Mouse (Mus musculus): Measurements from ENCODE around the gene Esam. TPM values are rescaled to one million over a fixed set of nuclear protein-coding genes. Genes with fewer than 3 reads are reported as not detected.

Esam gene
- polyA plus RNA-seq, 1 experiment from 2014 or later, result 47.2 TPM

GRCm38 (mm10) chr9:37501170-37501569 lies 26.7 kb upstream of the Esam start:
- Histone ChIP-seq H3K27ac (ENCODE audit: low read depth) (no peak overlapping the region), H3K4me1 (replicated peaks; ENCODE audit: control insufficient read depth, insufficient read depth, low read length) (no peaks in the 10 kb centered on the region), H3K4me2 (ENCODE audit: low read length) (no peak overlapping the region), H3K27me3 (replicated peaks; ENCODE audit: control insufficient read depth, insufficient read depth, low read length) (no peaks in the 10 kb centered on the region), H3K36me3 (ENCODE audit: control insufficient read depth, insufficient read depth, low read length) (0 out of 2 replicates have a peak, but pooled peaks cover 5% of the 10 kb centered on the region), H3K9ac (ENCODE audit: low read length) (no peak overlapping the region), H3K9me3 (ENCODE audit: control insufficient read depth, low read length) (no peaks in the 10 kb centered on the region), H3K4me3 (ENCODE audit: low read depth, low read length) (no peak overlapping the region)
- WGBS, result 98% methylated on average over 1 of the region's 1 CpGs
- DNase-seq (ENCODE audit: low spot score) (no peak), ATAC-seq (replicated peaks; ENCODE audit: low FRiP score, low TSS enrichment, low read depth) (no peak)

DNA sequence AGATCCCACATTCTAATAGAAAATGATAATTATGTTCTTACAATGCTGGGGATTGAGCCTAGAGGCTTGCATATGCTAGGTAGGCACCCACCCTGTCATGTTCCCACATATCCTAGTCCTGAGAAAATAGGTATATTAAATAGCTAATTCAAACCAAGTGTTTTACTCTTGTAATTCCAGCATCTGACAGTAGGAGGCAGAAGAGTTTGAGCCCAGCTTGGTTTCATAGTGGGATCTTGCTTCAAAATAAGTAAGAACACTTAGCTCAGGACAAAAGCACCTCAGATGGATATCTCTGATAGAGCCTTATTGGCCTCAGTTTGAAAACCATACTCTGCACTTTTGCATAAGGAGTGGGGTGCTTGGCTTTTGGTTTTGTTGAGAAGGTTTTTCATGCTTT lies 23.5 kb upstream of the Esam start:
- DNase-seq (ENCODE audit: low spot score), result no peak
- Histone ChIP-seq H3K9me3 (ENCODE audit: control insufficient read depth, low read length) (no peaks in the 10 kb centered on the region), H3K4me2 (ENCODE audit: low read length) (no peak overlapping the region), H3K4me1 (replicated peaks; ENCODE audit: control insufficient read depth, insufficient read depth, low read length) (no peaks in the 10 kb centered on the region), H3K27me3 (replicated peaks; ENCODE audit: control insufficient read depth, insufficient read depth, low read length) (no peaks in the 10 kb centered on the region), H3K4me3 (ENCODE audit: low read depth, low read length) (no peak overlapping the region), H3K36me3 (ENCODE audit: control insufficient read depth, insufficient read depth, low read length) (0 out of 2 replicates have a peak, but pooled peaks cover 5% of the 10 kb centered on the region), H3K9ac (ENCODE audit: low read length) (no peak overlapping the region), H3K27ac (ENCODE audit: low read depth) (no peak overlapping the region)
- ATAC-seq (replicated peaks; ENCODE audit: low FRiP score, low TSS enrichment, low read depth), result no peak

- no peak for ATAC-seq (replicated peaks; ENCODE audit: low FRiP score, low TSS enrichment, low read depth)
- no peak for DNase-seq (ENCODE audit: low spot score)
- no peaks in the 10 kb centered on the region for H3K27me3 ChIP-seq (replicated peaks; ENCODE audit: control insufficient read depth, insufficient read depth, low read length)
- no peaks in the 10 kb centered on the region for H3K9me3 ChIP-seq (ENCODE audit: control insufficient read depth, low read length)
- 70% methylated on average over 1 of the region's 1 CpGs for WGBS
- no peaks in the 10 kb centered on the region for H3K36me3 ChIP-seq (ENCODE audit: control insufficient read depth, insufficient read depth, low read length)
- H3K4me3 ChIP-seq (ENCODE audit: low read depth, low read length), result no peak overlapping the region
- H3K9ac ChIP-seq (ENCODE audit: low read length), result no peak overlapping the region
- H3K27ac ChIP-seq (ENCODE audit: low read depth), result no peak overlapping the region
- no peak overlapping the region for H3K4me2 ChIP-seq (ENCODE audit: low read length)
- no peaks in the 10 kb centered on the region for H3K4me1 ChIP-seq (replicated peaks; ENCODE audit: control insufficient read depth, insufficient read depth, low read length)
Observed at GRCm38 (mm10) chr9:37506023-37506422, 21.9 kb upstream of the Esam start.

GRCm38 (mm10) chr9:37512097-37512496 lies 15.8 kb upstream of the Esam start:
- no peak overlapping the region for H3K9ac ChIP-seq (ENCODE audit: low read length)
- no peak overlapping the region for H3K4me3 ChIP-seq (ENCODE audit: low read depth, low read length)
- H3K4me1 ChIP-seq (replicated peaks; ENCODE audit: control insufficient read depth, insufficient read depth, low read length), result no peaks in the 10 kb centered on the region; the same call in 1 of the 2 replicates
- DNase-seq (ENCODE audit: low spot score) (no peak), ATAC-seq (replicated peaks; ENCODE audit: low FRiP score, low TSS enrichment, low read depth) (no peak)
- H3K27ac ChIP-seq (ENCODE audit: low read depth), result no peak overlapping the region
- H3K4me2 ChIP-seq (ENCODE audit: low read length), result no peak overlapping the region
- H3K9me3 ChIP-seq (ENCODE audit: control insufficient read depth, low read length), result no peaks in the 10 kb centered on the region
- WGBS, result 92% methylated on average over 2 of the region's 2 CpGs
- H3K27me3 ChIP-seq (replicated peaks; ENCODE audit: control insufficient read depth, insufficient read depth, low read length), result no peaks in the 10 kb centered on the region
- no peaks in the 10 kb centered on the region for H3K36me3 ChIP-seq (ENCODE audit: control insufficient read depth, insufficient read depth, low read length)

GRCm38 (mm10) chr9:37514456-37514855 lies 13.4 kb upstream of the Esam start:
- ATAC-seq (replicated peaks; ENCODE audit: low FRiP score, low TSS enrichment, low read depth) (no peak), DNase-seq (ENCODE audit: low spot score) (no peak)
- no peak overlapping the region for H3K4me3 ChIP-seq (ENCODE audit: low read depth, low read length)
- no peak overlapping the region for H3K4me2 ChIP-seq (ENCODE audit: low read length)
- no peaks in the 10 kb centered on the region; the same call in 1 of the 2 replicates for H3K4me1 ChIP-seq (replicated peaks; ENCODE audit: control insufficient read depth, insufficient read depth, low read length)
- H3K9ac ChIP-seq (ENCODE audit: low read length), result no peak overlapping the region
- H3K9me3 ChIP-seq (ENCODE audit: control insufficient read depth, low read length), result no peaks in the 10 kb centered on the region
- no peaks in the 10 kb centered on the region for H3K27me3 ChIP-seq (replicated peaks; ENCODE audit: control insufficient read depth, insufficient read depth, low read length)
- 66% methylated on average over 3 of the region's 3 CpGs for WGBS
- H3K36me3 ChIP-seq (ENCODE audit: control insufficient read depth, insufficient read depth, low read length), result peaks cover 9% of the 10 kb centered on the region
- H3K27ac ChIP-seq (ENCODE audit: low read depth), result no peak overlapping the region

DNA sequence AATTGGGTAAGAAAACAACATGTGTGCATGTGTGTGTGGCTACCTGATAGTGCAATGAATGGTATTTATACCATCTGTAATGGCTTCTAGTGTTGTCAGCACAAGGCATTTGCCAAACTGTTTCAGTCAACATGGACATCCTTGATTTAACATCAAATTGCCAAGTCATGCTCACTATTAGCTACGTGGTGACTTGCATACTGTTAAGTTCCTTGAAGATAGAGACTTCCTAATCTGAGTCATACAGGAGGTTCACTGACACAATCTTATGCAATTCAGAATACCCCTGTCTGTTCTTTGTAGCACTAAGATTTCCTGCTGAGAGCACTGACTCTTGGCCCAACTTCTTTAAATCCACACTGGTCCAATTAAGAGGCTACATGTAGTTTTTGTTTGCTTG lies 10.4 kb upstream of the Esam start:
- Histone ChIP-seq H3K9ac (ENCODE audit: low read length) (no peak overlapping the region), H3K36me3 (ENCODE audit: control insufficient read depth, insufficient read depth, low read length) (peaks cover 33% of the 10 kb centered on the region), H3K27me3 (replicated peaks; ENCODE audit: control insufficient read depth, insufficient read depth, low read length) (no peaks in the 10 kb centered on the region), H3K9me3 (ENCODE audit: control insufficient read depth, low read length) (no peaks in the 10 kb centered on the region), H3K27ac (ENCODE audit: low read depth) (no peak overlapping the region), H3K4me2 (ENCODE audit: low read length) (no peak overlapping the region), H3K4me1 (replicated peaks; ENCODE audit: control insufficient read depth, insufficient read depth, low read length) (no peaks in the 10 kb centered on the region; the same call in 1 of the 2 replicates), H3K4me3 (ENCODE audit: low read depth, low read length) (no peak overlapping the region)
- ATAC-seq (replicated peaks; ENCODE audit: low FRiP score, low TSS enrichment, low read depth) (no peak), DNase-seq (ENCODE audit: low spot score) (no peak)
- 94% methylated on average over 1 of the region's 1 CpGs for WGBS

- ATAC-seq (replicated peaks; ENCODE audit: low FRiP score, low TSS enrichment, low read depth) (no peak), DNase-seq (ENCODE audit: low spot score) (no peak)
- Histone ChIP-seq H3K36me3 (ENCODE audit: control insufficient read depth, insufficient read depth, low read length) (peaks cover 46% of the 10 kb centered on the region), H3K27ac (ENCODE audit: low read depth) (no peak overlapping the region), H3K9me3 (ENCODE audit: control insufficient read depth, low read length) (no peaks in the 10 kb centered on the region), H3K4me1 (replicated peaks; ENCODE audit: control insufficient read depth, insufficient read depth, low read length) (no peaks in the 10 kb centered on the region; the same call in 1 of the 2 replicates), H3K4me3 (ENCODE audit: low read depth, low read length) (no peak overlapping the region), H3K27me3 (replicated peaks; ENCODE audit: control insufficient read depth, insufficient read depth, low read length) (no peaks in the 10 kb centered on the region), H3K9ac (ENCODE audit: low read length) (no peak overlapping the region), H3K4me2 (ENCODE audit: low read length) (no peak overlapping the region)
- whole genome bisulfite sequencing, result 92% methylated on average over 8 of the region's 8 CpGs
Observed at GRCm38 (mm10) chr9:37518991-37519390, 8.9 kb upstream of the Esam start.

DNA sequence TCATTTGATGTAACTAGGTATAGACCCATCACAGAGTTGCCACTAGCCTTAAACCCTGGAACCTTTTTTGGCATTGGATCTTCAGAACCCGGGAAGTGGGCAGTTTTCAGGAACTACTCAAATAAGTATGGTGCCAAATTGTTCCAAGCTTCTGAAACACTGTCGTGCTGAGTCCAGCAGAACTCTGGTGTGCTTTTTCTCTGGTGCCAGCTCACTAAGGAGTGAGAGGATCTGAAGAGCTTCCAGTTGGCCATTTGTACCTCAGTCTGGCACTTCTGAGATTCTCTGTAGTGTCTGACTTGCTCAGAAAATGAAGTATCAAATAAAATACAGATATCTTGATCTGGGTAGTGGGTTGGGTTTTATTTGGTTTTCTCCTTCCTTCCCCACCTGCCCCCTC lies 7.9 kb upstream of the Esam start:
- Histone ChIP-seq H3K4me3 (ENCODE audit: low read depth, low read length) (no peak overlapping the region), H3K4me2 (ENCODE audit: low read length) (no peak overlapping the region), H3K27ac (ENCODE audit: low read depth) (no peak overlapping the region), H3K9me3 (ENCODE audit: control insufficient read depth, low read length) (no peaks in the 10 kb centered on the region), H3K4me1 (replicated peaks; ENCODE audit: control insufficient read depth, insufficient read depth, low read length) (no peaks in the 10 kb centered on the region; the same call in 1 of the 2 replicates), H3K9ac (ENCODE audit: low read length) (no peak overlapping the region), H3K27me3 (replicated peaks; ENCODE audit: control insufficient read depth, insufficient read depth, low read length) (no peaks in the 10 kb centered on the region), H3K36me3 (ENCODE audit: control insufficient read depth, insufficient read depth, low read length) (peaks cover 56% of the 10 kb centered on the region)
- ATAC-seq (replicated peaks; ENCODE audit: low FRiP score, low TSS enrichment, low read depth), result no peak
- WGBS, result 92% methylated on average over 2 of the region's 2 CpGs
- DNase-seq (ENCODE audit: low spot score), result no peak

DNA sequence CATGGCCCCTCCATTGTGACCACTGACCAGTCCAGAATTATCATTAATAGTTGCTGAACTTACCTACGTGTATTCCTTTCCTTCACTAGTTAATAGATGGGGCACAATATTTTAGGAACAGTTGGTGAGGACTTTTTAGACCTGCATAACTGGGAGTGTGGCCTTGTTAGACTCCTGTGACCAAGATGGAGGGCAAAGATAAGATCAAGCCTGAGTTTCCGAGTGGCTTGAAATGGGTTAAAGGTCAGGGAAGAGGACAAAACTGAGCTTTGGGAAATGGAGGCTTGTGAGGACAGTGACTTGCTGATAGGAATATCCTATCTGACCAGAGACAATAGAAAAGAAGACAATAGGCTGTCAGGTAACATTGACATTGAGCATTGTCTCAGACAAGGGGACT lies 2.4 kb upstream of the Esam start:
- H3K27ac ChIP-seq (ENCODE audit: low read depth), result no peak overlapping the region
- H3K27me3 ChIP-seq (replicated peaks; ENCODE audit: control insufficient read depth, insufficient read depth, low read length), result peaks cover 42% of the 10 kb centered on the region
- 84% methylated on average over 2 of the region's 2 CpGs for WGBS
- peaks cover 8% of the 10 kb centered on the region; the same call in 1 of the 2 replicates for H3K4me1 ChIP-seq (replicated peaks; ENCODE audit: control insufficient read depth, insufficient read depth, low read length)
- H3K36me3 ChIP-seq (ENCODE audit: control insufficient read depth, insufficient read depth, low read length), result peaks cover 42% of the 10 kb centered on the region
- H3K4me3 ChIP-seq (ENCODE audit: low read depth, low read length), result no peak overlapping the region
- no peak for ATAC-seq (replicated peaks; ENCODE audit: low FRiP score, low TSS enrichment, low read depth)
- H3K4me2 ChIP-seq (ENCODE audit: low read length), result no peak overlapping the region
- peaks cover 3% of the 10 kb centered on the region; the same call in 1 of the 2 replicates for H3K9me3 ChIP-seq (ENCODE audit: control insufficient read depth, low read length)
- no peak overlapping the region for H3K9ac ChIP-seq (ENCODE audit: low read length)
- DNase-seq (ENCODE audit: low spot score), result no peak
